Mouse (Mus musculus) retina, adult 2 months (tissue): ENCODE measurements around the gene Mapre1.
A peak's percentile ranks its signal among the peaks of the same experiment; 100 is the strongest.

Experiments used
- DNase-seq: peaks from one replicate; pipeline ENCODE4 v3.0.0-alpha.2; 2012; ENCODE audit warnings: low read depth, low spot score

The Mapre1 gene

DNA sequence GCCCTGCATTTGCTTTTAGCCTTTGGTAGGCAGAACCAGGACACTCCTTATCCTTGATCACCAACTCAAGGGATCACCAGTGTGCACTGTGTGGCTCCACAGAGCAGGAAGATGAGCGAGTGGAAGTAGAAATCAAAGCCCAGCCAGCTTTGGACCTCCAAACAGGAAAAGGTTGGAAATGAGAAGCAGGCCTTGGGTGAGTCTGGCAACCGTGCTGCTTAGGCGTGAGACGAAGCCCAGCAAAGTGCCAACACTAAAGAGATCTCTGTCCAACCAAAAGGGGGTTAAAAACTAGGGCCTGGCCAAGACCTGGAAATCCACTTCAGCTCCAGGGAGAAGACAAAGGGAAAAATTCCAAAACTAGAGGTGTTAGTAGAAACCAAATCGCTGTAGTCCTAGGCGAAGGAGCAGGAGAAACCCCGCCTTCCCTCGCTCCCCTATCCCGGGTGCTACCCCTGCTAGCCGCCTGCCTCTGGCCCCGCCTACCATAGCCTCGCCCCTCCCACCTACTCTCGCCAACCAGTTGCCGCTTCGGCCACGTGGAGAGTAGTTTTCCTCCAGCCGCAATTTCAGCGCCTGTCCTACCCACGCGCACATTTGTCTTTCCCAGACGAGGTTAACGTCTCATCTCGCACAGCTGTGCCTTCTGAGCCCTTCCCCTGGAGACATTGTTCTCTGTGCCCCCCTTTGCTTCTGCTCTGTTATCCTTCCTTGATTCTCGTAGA lies 37.7 kb downstream of the Mapre1 start:
- DNase-seq: no peak

DNA sequence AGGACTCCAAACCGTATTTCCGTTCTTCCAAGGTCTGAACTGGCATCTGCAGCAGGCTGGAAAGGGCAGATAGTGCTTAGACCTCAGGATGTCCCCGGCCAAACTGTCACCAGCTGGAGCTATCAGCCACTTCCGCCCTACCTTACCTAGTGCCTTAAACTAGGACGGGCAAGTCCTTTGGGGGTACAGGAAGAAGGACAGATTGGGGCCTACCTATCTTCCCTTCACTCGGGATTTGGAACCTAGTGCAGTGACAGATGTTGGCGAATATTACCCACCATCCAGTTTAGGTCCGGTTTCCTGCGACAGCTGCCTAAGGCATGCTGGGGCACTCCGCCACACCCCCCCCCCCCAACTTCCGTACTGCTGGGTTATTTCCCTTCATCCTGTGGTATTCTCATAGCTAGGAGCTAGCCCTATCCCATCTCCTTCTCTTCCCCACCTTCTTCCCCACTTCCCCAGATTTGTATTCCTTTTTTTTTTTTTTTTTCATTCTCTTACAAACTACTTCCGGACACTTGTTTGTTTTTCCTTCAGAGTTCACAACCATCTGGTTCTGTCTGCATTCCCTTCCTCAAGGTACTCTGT lies 38.4 kb downstream of the Mapre1 start, which contains the start of gene Efcab8:
TSS of gene Efcab8 (plus strand) at position 538 of the 588 bp plus-strand sequence.
- DNase-seq: no peak

- DNase-seq: no peak
These were observed 40.1 kb downstream of the Mapre1 start for GRCm38 (mm10) chr2:153781181-153781580.

DNA sequence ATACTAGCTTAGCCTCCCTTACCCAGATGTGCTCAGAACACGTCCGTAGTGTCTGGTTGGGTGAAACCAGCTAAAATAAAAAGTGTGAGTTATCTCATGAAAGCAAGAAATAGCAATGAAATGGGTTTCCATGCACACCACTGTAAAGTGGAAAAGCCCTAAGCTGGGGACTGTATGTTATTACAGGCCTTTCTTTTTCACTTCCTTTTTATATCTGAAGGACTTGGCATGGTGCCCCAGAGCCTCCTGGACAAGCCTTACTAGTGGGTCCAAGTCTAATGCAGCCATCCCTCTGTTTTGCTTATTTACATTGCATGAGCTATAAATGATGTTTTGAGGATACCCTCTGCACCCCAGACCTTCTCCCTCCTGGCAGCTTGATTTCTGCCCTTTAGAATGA lies 43.6 kb downstream of the Mapre1 start:
- no peak for DNase-seq

- DNase-seq: no peak
These were observed 52.3 kb downstream of the Mapre1 start for GRCm38 (mm10) chr2:153793366-153793765.

DNA sequence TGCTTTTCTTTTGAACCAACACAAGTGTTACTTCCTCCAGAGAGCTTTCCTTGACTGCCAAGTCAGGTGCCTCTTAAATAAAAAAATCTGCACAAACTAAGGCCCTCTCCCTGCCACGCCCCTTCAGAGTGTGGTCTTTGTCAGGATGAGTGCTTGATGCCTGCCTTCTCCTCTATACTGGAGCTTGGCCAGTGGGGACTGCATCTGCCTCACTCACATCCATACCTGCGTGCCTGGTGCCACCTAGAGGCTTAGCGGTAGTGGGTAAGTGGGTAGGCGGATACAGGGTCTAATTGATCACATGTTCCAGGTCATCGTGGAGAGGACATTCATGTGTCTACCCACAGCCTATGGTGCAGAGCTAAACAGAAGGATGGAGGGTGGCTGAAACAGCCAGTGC lies 54.0 kb downstream of the Mapre1 start:
- DNase-seq: no peak

DNA sequence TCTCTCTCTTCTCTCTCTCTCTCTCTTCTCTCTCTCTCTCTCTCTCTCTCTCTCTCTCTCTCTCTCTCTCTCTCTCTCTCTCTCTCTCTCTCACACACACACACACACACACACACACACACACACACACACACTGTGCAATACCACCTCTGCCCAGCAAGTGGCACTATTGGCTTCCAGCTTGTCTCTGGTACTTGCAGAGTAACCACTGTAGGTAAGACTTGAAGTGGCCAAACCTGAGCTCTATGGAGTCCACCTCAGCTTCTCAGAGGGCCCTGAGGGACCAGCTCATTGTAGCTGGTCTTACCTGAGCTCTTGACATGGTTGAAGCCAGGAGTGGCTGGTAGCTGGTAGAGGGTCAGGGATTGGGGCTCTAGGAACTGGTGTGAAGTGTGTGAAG lies 66.4 kb downstream of the Mapre1 start:
- DNase-seq: peak; percentile 39

GRCm38 (mm10) chr2:153808146-153808545 lies 67.1 kb downstream of the Mapre1 start:
- no peak for DNase-seq

DNA sequence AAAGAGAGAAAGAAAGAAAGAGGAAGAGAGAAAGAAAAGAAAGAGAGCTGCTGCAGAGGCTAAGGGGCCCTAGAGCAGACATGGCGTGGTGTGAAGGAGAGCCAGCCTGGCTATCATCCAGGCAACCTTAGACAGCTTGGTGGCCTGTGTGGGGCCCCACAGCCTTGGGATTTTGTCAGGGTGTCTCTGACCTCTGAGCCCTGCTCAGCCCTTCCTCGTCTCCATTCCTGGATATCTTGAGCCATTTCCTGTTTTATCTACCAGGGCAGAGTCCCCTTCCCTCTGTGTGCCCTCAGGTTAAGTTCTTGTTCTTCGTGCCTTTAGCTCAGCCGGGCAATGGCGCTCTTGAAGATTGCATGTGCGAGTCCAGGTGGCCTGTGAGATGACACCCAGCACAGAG lies 67.8 kb downstream of the Mapre1 start:
- no peak for DNase-seq

- DNase-seq: no peak
These were observed 68.8 kb downstream of the Mapre1 start for GRCm38 (mm10) chr2:153809921-153810320.

DNA sequence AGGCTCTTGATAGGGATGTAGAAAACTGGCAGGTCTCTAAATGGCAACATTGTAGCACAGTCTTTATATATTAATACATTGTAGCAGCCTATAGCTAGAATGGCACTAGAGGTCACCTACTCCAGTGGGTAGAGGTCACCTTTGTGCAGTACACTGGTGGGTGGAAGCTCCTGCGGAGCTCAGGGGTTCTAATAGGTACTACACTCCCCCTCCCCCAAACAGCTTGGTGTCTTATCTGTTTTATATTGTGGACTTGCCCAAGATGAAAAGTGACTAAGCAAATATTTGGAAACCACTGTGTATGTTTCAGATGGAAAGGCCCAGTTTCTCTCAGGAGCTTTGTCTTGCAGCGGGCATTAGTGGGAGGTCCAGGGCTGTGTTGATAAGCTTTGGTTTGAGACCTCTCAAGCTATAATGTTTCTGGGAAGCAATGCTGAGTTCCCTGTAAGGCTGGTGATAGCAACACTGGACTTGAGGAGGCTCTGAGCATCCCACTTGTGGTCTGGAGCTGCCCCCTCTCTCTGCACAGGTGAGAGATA lies 81.0 kb downstream of the Mapre1 start:
- no peak for DNase-seq
